Mouse (Mus musculus): ENCODE data around the gene Bcl2a1d.
"Not testable (repeated sequence)": the region's sequence is repeated elsewhere in the genome, so short reads cannot be mapped to it uniquely, and the experiment has no call there.

Bcl2a1d gene

GRCm38 (mm10) chr9:88698746-88699145 is 33.0 kb downstream of the Bcl2a1d start:
- not testable (repeated sequence) for DNase-seq (ENCODE audit: low spot score)

GRCm38 (mm10) chr9:88691307-88691706 is 40.4 kb downstream of the Bcl2a1d start:
- not testable (repeated sequence) for DNase-seq (ENCODE audit: low spot score)

- DNase-seq (ENCODE audit: low spot score): not testable (repeated sequence)
Measured at GRCm38 (mm10) chr9:88689451-88689850, 42.3 kb downstream of the Bcl2a1d start.

GRCm38 (mm10) chr9:88686719-88687118 is 45.0 kb downstream of the Bcl2a1d start:
- not testable (repeated sequence) for DNase-seq (ENCODE audit: low spot score)
